Mouse (Mus musculus) kidney, embryonic 15.5 days (tissue): Measurements from ENCODE around the gene Trpv4. TPM values are rescaled to one million over a fixed set of nuclear protein-coding genes. Genes with fewer than 3 reads are reported as not detected.

Source experiments
- ATAC-seq: fragments of 200-750 bp; cut with Nextera tagmentation; replicated peaks from 2 replicates; pipeline ENCODE4 v1.8.0; 2017; ENCODE audit warnings: moderate TSS enrichment; ENCODE audit not compliant: low FRiP score
- H3K27ac ChIP-seq: fragments of 300-500 bp; sonication (generic); 2 replicates; pipeline ENCODE4 v1.5.1; 2015; ENCODE audit warnings: mild to moderate bottlenecking, inconsistent platforms
- H3K27me3 ChIP-seq: fragments of 300-500 bp; sonication (generic); 2 replicates; pipeline ENCODE4 v1.6.1; 2015; ENCODE audit warnings: inconsistent platforms
- H3K36me3 ChIP-seq: fragments of 300-500 bp; sonication (generic); 2 replicates; pipeline ENCODE4 v1.6.1; 2015; ENCODE audit warnings: inconsistent platforms
- H3K4me1 ChIP-seq: fragments of 300-500 bp; sonication (generic); 2 replicates; pipeline ENCODE4 v1.6.1; 2015; ENCODE audit warnings: inconsistent platforms
- H3K4me2 ChIP-seq: fragments of 300-500 bp; sonication (generic); 2 replicates; pipeline ENCODE4 v1.6.1; 2015; ENCODE audit warnings: moderate library complexity, mild to moderate bottlenecking, inconsistent platforms
- H3K4me3 ChIP-seq: fragments of 300-500 bp; sonication (generic); replicated peaks from 2 replicates; pipeline ENCODE4 v1.5.1; 2015; ENCODE audit warnings: mild to moderate bottlenecking, inconsistent platforms
- H3K9ac ChIP-seq: fragments of 300-500 bp; sonication (generic); 2 replicates; pipeline ENCODE4 v1.6.1; 2015; ENCODE audit warnings: mild to moderate bottlenecking, inconsistent platforms
- H3K9me3 ChIP-seq: fragments of 300-500 bp; sonication (generic); replicated peaks from 2 replicates; pipeline ENCODE4 v1.6.1; 2016; ENCODE audit warnings: inconsistent platforms
- WGBS: fragments of 180-500 bp; shearing (Covaris S2); methylation state at CpG from one replicate; pipeline ENCODE4 v1.1.7; 2015; ENCODE audit warnings: mixed read lengths; 5-methylcytosine and 5-hydroxymethylcytosine counted together
- polyA plus RNA-seq: library from polyadenylated mRNA; unstranded; fragments of >200 nt; fragmentation: Nextera tagmentation; extraction: Ambion mirVana; gene quantifications from 2 replicates; pipeline ENCODE4 v1.2.1, GENCODE M21; 2015

Trpv4 gene
- polyA plus RNA-seq, 1 experiment from 2014 or later: 23.4 TPM

- no peak for ATAC-seq
- peaks cover 57% of the 10 kb centered on the region for H3K4me1 ChIP-seq
- H3K27ac ChIP-seq: no peak overlapping the region
- H3K4me3 ChIP-seq: no peak overlapping the region
- H3K4me2 ChIP-seq: no peak overlapping the region
- no peaks in the 10 kb centered on the region for H3K36me3 ChIP-seq
- H3K9me3 ChIP-seq: no peaks in the 10 kb centered on the region
- no peaks in the 10 kb centered on the region for H3K27me3 ChIP-seq
- H3K9ac ChIP-seq: no peak overlapping the region
These were observed 29.7 kb upstream of the Trpv4 start for GRCm38 (mm10) chr5:114687901-114688300.

GRCm38 (mm10) chr5:114686726-114687210, 28.5 kb upstream of the Trpv4 start:
- Histone ChIP-seq H3K4me2 (no peak overlapping the region), H3K9me3 (no peaks in the 10 kb centered on the region), H3K27me3 (no peaks in the 10 kb centered on the region), H3K4me3 (no peak overlapping the region), H3K4me1 (peaks cover 68% of the 10 kb centered on the region), H3K9ac (no peak overlapping the region), H3K27ac (no peak overlapping the region), H3K36me3 (no peaks in the 10 kb centered on the region)
- no peak for ATAC-seq
- 40% methylated on average over 7 of the region's 7 CpGs for whole genome bisulfite sequencing

GRCm38 (mm10) chr5:114685986-114686385, 27.8 kb upstream of the Trpv4 start:
- no peak for ATAC-seq
- Histone ChIP-seq H3K9me3 (no peaks in the 10 kb centered on the region), H3K36me3 (no peaks in the 10 kb centered on the region), H3K4me3 (no peak overlapping the region), H3K4me2 (no peak overlapping the region), H3K27ac (no peak overlapping the region), H3K9ac (no peak overlapping the region), H3K4me1 (peaks cover 72% of the 10 kb centered on the region), H3K27me3 (no peaks in the 10 kb centered on the region)
- 85% methylated on average over 5 of the region's 5 CpGs for WGBS

GRCm38 (mm10) chr5:114681717-114682116, 23.5 kb upstream of the Trpv4 start:
- no peaks in the 10 kb centered on the region for H3K9me3 ChIP-seq
- peaks cover 5% of the 10 kb centered on the region; the same call in 1 of the 2 replicates for H3K36me3 ChIP-seq
- H3K27ac ChIP-seq: peak overlapping the region; percentile 54
- no peak overlapping the region for H3K4me2 ChIP-seq
- no peak for ATAC-seq
- H3K4me1 ChIP-seq: peaks cover 69% of the 10 kb centered on the region
- 0 out of 2 replicates have a peak overlapping the region, but pooled peaks have one; percentile 18 for H3K9ac ChIP-seq
- no peaks in the 10 kb centered on the region for H3K27me3 ChIP-seq
- no peak overlapping the region for H3K4me3 ChIP-seq
- WGBS: 56% methylated on average over 8 of the region's 8 CpGs

- Histone ChIP-seq H3K9me3 (no peaks in the 10 kb centered on the region), H3K4me1 (peaks cover 69% of the 10 kb centered on the region), H3K36me3 (peaks cover 13% of the 10 kb centered on the region; the same call in 1 of the 2 replicates), H3K4me2 (no peak overlapping the region), H3K9ac (no peak overlapping the region), H3K27me3 (no peaks in the 10 kb centered on the region), H3K27ac (peak overlapping the region; percentile 54), H3K4me3 (no peak overlapping the region)
- WGBS: 50% methylated on average over 19 of the region's 19 CpGs
- ATAC-seq: no peak
These were observed 22.6 kb upstream of the Trpv4 start for GRCm38 (mm10) chr5:114680676-114681285.

- peaks cover 13% of the 10 kb centered on the region; the same call in 1 of the 2 replicates for H3K36me3 ChIP-seq
- H3K27ac ChIP-seq: peak overlapping the region; percentile 54
- no peak overlapping the region for H3K4me3 ChIP-seq
- ATAC-seq: 0 out of 2 replicates have a peak, but pooled peaks have one; percentile 30
- peaks cover 63% of the 10 kb centered on the region for H3K4me1 ChIP-seq
- H3K27me3 ChIP-seq: no peaks in the 10 kb centered on the region
- WGBS: 53% methylated on average over 17 of the region's 17 CpGs
- no peak overlapping the region for H3K4me2 ChIP-seq
- H3K9me3 ChIP-seq: no peaks in the 10 kb centered on the region
- no peak overlapping the region for H3K9ac ChIP-seq
These were observed 21.8 kb upstream of the Trpv4 start for GRCm38 (mm10) chr5:114679841-114680591.

- 88% methylated on average over 8 of the region's 8 CpGs for WGBS
- H3K4me1 ChIP-seq: peaks cover 13% of the 10 kb centered on the region
These were observed 16.4 kb upstream of the Trpv4 start for GRCm38 (mm10) chr5:114674594-114674993.

GRCm38 (mm10) chr5:114673114-114673513, 14.9 kb upstream of the Trpv4 start:
- Histone ChIP-seq H3K9ac (no peak overlapping the region), H3K4me3 (no peak overlapping the region), H3K9me3 (no peaks in the 10 kb centered on the region), H3K27me3 (no peaks in the 10 kb centered on the region), H3K4me2 (no peak overlapping the region), H3K4me1 (no peaks in the 10 kb centered on the region), H3K27ac (no peak overlapping the region), H3K36me3 (peaks cover 32% of the 10 kb centered on the region)
- ATAC-seq: no peak
- 89% methylated on average over 13 of the region's 13 CpGs for WGBS

More at GRCm38 (mm10) chr5:114674594-114674993, 16.4 kb upstream of the Trpv4 start:
- Histone ChIP-seq H3K9ac (no peak overlapping the region), H3K36me3 (peaks cover 32% of the 10 kb centered on the region), H3K9me3 (no peaks in the 10 kb centered on the region), H3K4me2 (no peak overlapping the region), H3K27me3 (no peaks in the 10 kb centered on the region), H3K4me3 (no peak overlapping the region), H3K27ac (no peak overlapping the region)
- ATAC-seq: no peak

- H3K9me3 ChIP-seq: no peaks in the 10 kb centered on the region
- ATAC-seq: no peak
- no peaks in the 10 kb centered on the region for H3K27me3 ChIP-seq
- H3K36me3 ChIP-seq: peaks cover 19% of the 10 kb centered on the region
- H3K4me1 ChIP-seq: peaks cover 21% of the 10 kb centered on the region
- H3K4me3 ChIP-seq: no peak overlapping the region
- H3K9ac ChIP-seq: no peak overlapping the region
- WGBS: 94% methylated on average over 5 of the region's 5 CpGs
- no peak overlapping the region for H3K4me2 ChIP-seq
- no peak overlapping the region for H3K27ac ChIP-seq
These were observed 10.8 kb upstream of the Trpv4 start for GRCm38 (mm10) chr5:114669014-114669413.

GRCm38 (mm10) chr5:114667228-114667856, 9.1 kb upstream of the Trpv4 start:
- no peaks in the 10 kb centered on the region for H3K27me3 ChIP-seq
- H3K9me3 ChIP-seq: no peaks in the 10 kb centered on the region
- peak overlapping the region; percentile 18; the same call in 1 of the 2 replicates for H3K9ac ChIP-seq
- peaks cover 21% of the 10 kb centered on the region for H3K4me1 ChIP-seq
- H3K4me2 ChIP-seq: peak overlapping the region; percentile 60
- H3K4me3 ChIP-seq: peak overlapping the region; percentile 36
- WGBS: 3% methylated on average over 36 of the region's 36 CpGs
- peak; percentile 83 for ATAC-seq
- peaks cover 7% of the 10 kb centered on the region; the same call in 1 of the 2 replicates for H3K36me3 ChIP-seq
- H3K27ac ChIP-seq: peak overlapping the region; percentile 73

GRCm38 (mm10) chr5:114666659-114667058, 8.4 kb upstream of the Trpv4 start:
- no peak for ATAC-seq
- Histone ChIP-seq H3K4me3 (no peak overlapping the region), H3K9me3 (0 out of 2 replicates have a peak, but pooled peaks cover under 1% of the 10 kb centered on the region), H3K4me2 (0 out of 2 replicates have a peak overlapping the region, but pooled peaks have one; percentile 60), H3K9ac (no peak overlapping the region), H3K27ac (no peak overlapping the region), H3K27me3 (no peaks in the 10 kb centered on the region), H3K36me3 (peaks cover 7% of the 10 kb centered on the region; the same call in 1 of the 2 replicates), H3K4me1 (peaks cover 21% of the 10 kb centered on the region)
- WGBS: 69% methylated on average over 1 of the region's 1 CpGs
